Mouse (Mus musculus): ENCODE results near the gene Ddb1. TPM values are rescaled to one million over a fixed set of nuclear protein-coding genes. Genes with fewer than 3 reads are reported as not detected.
A peak's percentile ranks its signal among the peaks of the same experiment; 100 is the strongest.
"Not testable (repeated sequence)": the region's sequence is repeated elsewhere in the genome, so short reads cannot be mapped to it uniquely, and the experiment has no call there.

The Ddb1 gene
- 219 and 240 TPM in 2 replicates for polyA plus RNA-seq (2014; fragmentation: Nextera tagmentation; extraction: Ambion mirVana)

- Histone ChIP-seq H3K27ac (peak within 1 kb of the TSS; percentile 94), H3K4me3 (replicated peaks; ENCODE audit: low read length) (peak within 1 kb of the TSS; percentile 97), H3K4me1 (replicated peaks; ENCODE audit: control insufficient read depth, insufficient read depth, low read length) (peaks cover 29% of the 10 kb centered on the region), H3K9me3 (ENCODE audit: control insufficient read depth, low read length) (no peaks in the 10 kb centered on the region), H3K9ac (peak within 1 kb of the TSS; percentile 94), H3K27me3 (ENCODE audit: control insufficient read depth, insufficient read depth, low read length) (no peaks in the 10 kb centered on the region), H3K36me3 (replicated peaks; ENCODE audit: control insufficient read depth, insufficient read depth) (peaks cover 38% of the 10 kb centered on the region), H3K4me2 (replicated peaks) (peak within 1 kb of the TSS; percentile 72)
- peak; percentile 97 for ATAC-seq (ENCODE audit: low FRiP score)
- peak; percentile 99 for DNase-seq (ENCODE audit: low spot score)
- WGBS: under 1% methylated on average over 48 of the region's 49 CpGs
Measured at GRCm38 (mm10) chr19:10605293-10605900, at the start of gene Ddb1, which contains the start of gene Tkfc. Gene Ddb1, plus strand, starts transcription at chr19:10605327. Gene Tkfc, minus strand, starts transcription at chr19:10605654.

- WGBS: 1% methylated on average over 43 of the region's 43 CpGs
- peak; percentile 98 for ATAC-seq (ENCODE audit: low FRiP score)
- H3K27ac ChIP-seq: peak within 1 kb of the TSS; percentile 91
Measured at GRCm38 (mm10) chr19:10555624-10556510, 49.3 kb upstream of the Ddb1 start, which contains the start of gene Tmem216. Gene Tmem216, minus strand, starts transcription at chr19:10556238.

DNA sequence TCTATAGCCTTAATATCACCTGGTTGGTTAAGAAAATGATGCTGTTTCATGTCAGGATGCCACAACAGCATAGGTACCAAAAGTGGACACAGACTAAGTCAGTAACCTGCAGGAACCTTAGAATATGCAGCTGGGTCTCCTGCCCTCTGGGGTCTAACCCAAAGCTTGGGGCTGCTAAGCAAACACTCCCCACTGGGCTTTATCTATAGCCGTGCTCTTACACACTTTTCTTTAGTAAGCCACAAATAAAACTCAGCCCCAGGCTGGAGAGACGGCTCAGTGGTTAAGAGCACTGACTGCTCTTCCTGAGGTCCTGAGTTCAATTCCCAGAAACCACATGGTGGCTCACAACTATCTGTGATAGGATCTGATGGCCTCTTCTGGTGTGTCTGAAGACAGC, 48.1 kb upstream of the Ddb1 start:
- Histone ChIP-seq H3K4me2 (replicated peaks) (0 out of 2 replicates have a peak overlapping the region, but pooled peaks have one; percentile 71), H3K36me3 (replicated peaks; ENCODE audit: control insufficient read depth, insufficient read depth) (peaks cover 15% of the 10 kb centered on the region), H3K9me3 (ENCODE audit: control insufficient read depth, low read length) (no peaks in the 10 kb centered on the region), H3K27me3 (ENCODE audit: control insufficient read depth, insufficient read depth, low read length) (no peaks in the 10 kb centered on the region), H3K9ac (peak overlapping the region; percentile 84; the same call in 1 of the 2 replicates), H3K27ac (no peak overlapping the region), H3K4me1 (replicated peaks; ENCODE audit: control insufficient read depth, insufficient read depth, low read length) (peaks cover 21% of the 10 kb centered on the region), H3K4me3 (replicated peaks; ENCODE audit: low read length) (no peak overlapping the region)
- 62% methylated on average over 2 of the region's 2 CpGs for WGBS
- ATAC-seq (ENCODE audit: low FRiP score) (no peak), DNase-seq (ENCODE audit: low spot score) (no peak)

More at GRCm38 (mm10) chr19:10555624-10556510, 49.3 kb upstream of the Ddb1 start, which contains the start of gene Tmem216:
- Histone ChIP-seq H3K9ac (peak within 1 kb of the TSS; percentile 84), H3K4me2 (replicated peaks) (peak within 1 kb of the TSS; percentile 71), H3K9me3 (ENCODE audit: control insufficient read depth, low read length) (no peaks in the 10 kb centered on the region), H3K27me3 (ENCODE audit: control insufficient read depth, insufficient read depth, low read length) (no peaks in the 10 kb centered on the region), H3K4me1 (replicated peaks; ENCODE audit: control insufficient read depth, insufficient read depth, low read length) (peaks cover 21% of the 10 kb centered on the region), H3K36me3 (replicated peaks; ENCODE audit: control insufficient read depth, insufficient read depth) (peaks cover 26% of the 10 kb centered on the region), H3K4me3 (replicated peaks; ENCODE audit: low read length) (peak within 1 kb of the TSS; percentile 62)
- peak; percentile 85 for DNase-seq (ENCODE audit: low spot score)

GRCm38 (mm10) chr19:10557430-10557829, 47.7 kb upstream of the Ddb1 start:
- 76% methylated on average over 2 of the region's 2 CpGs for WGBS
- H3K9me3 ChIP-seq (ENCODE audit: control insufficient read depth, low read length): no peaks in the 10 kb centered on the region

DNA sequence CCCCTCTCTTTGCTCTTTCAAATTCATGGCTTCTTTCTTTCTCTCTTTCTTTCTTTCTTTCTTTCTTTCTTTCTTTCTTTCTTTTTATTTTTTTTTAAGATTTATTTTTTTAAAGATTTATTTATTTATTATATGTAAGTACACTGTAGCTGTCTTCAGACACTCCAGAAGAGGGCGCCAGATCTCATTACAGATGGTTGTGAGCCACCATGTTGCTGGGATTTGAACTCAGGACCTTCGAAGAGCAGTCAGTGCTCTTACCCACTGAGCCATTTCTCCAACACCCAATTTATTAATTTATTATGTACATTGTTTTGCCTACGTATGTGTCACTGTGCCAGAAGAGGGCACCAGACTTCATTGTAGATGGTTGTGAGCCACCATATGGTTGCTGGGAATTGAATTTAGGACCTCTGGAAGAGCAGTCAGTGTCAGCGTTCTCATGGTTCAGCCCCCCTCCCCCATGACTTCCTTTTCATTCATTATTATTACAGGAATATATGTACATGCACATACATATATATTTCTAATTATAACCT, 47.2 kb upstream of the Ddb1 start:
- not testable (repeated sequence) for H3K27ac ChIP-seq; ATAC-seq (ENCODE audit: low FRiP score); H3K9ac ChIP-seq; H3K9me3 ChIP-seq (ENCODE audit: control insufficient read depth, low read length); H3K4me3 ChIP-seq (replicated peaks; ENCODE audit: low read length); DNase-seq (ENCODE audit: low spot score); H3K36me3 ChIP-seq (replicated peaks; ENCODE audit: control insufficient read depth, insufficient read depth); H3K27me3 ChIP-seq (ENCODE audit: control insufficient read depth, insufficient read depth, low read length); H3K4me2 ChIP-seq (replicated peaks)
- peaks cover 21% of the 10 kb centered on the region for H3K4me1 ChIP-seq (replicated peaks; ENCODE audit: control insufficient read depth, insufficient read depth, low read length)
- 72% methylated on average over 4 of the region's 4 CpGs for WGBS

More at GRCm38 (mm10) chr19:10557430-10557829, 47.7 kb upstream of the Ddb1 start:
- peaks cover 21% of the 10 kb centered on the region for H3K4me1 ChIP-seq (replicated peaks; ENCODE audit: control insufficient read depth, insufficient read depth, low read length)
- DNase-seq (ENCODE audit: low spot score) (no peak), ATAC-seq (ENCODE audit: low FRiP score) (no peak)
- no peak overlapping the region for H3K9ac ChIP-seq
- H3K27ac ChIP-seq: no peak overlapping the region
- peaks cover 11% of the 10 kb centered on the region for H3K36me3 ChIP-seq (replicated peaks; ENCODE audit: control insufficient read depth, insufficient read depth)
- H3K4me3 ChIP-seq (replicated peaks; ENCODE audit: low read length): no peak overlapping the region
- H3K4me2 ChIP-seq (replicated peaks): no peak overlapping the region
- H3K27me3 ChIP-seq (ENCODE audit: control insufficient read depth, insufficient read depth, low read length): no peaks in the 10 kb centered on the region

DNA sequence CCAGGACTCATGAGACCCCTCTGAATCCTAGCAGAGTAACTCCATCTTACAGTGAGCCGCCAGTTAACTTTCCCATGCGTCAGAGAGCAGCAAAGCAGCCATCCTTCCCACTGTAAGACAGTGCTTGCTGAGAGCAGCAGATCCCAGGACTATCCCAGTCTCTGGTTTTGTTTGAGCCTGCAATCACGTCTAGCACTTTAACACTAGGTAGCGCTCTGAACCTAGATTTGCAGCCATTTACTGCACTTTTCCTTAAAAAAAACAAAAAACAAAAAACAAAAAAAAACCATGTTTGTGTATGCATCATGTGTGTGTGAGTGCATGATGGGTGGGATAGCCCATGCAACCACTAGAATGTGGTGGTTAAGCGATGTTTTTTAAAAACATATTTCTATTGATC, 45.0 kb upstream of the Ddb1 start:
- 35% methylated on average over 5 of the region's 5 CpGs for WGBS
- H3K9ac ChIP-seq: no peak overlapping the region
- H3K27ac ChIP-seq: no peak overlapping the region
- no peaks in the 10 kb centered on the region for H3K27me3 ChIP-seq (ENCODE audit: control insufficient read depth, insufficient read depth, low read length)
- no peak overlapping the region for H3K4me3 ChIP-seq (replicated peaks; ENCODE audit: low read length)
- H3K9me3 ChIP-seq (ENCODE audit: control insufficient read depth, low read length): no peaks in the 10 kb centered on the region
- H3K4me2 ChIP-seq (replicated peaks): no peak overlapping the region
- H3K4me1 ChIP-seq (replicated peaks; ENCODE audit: control insufficient read depth, insufficient read depth, low read length): peaks cover 13% of the 10 kb centered on the region
- H3K36me3 ChIP-seq (replicated peaks; ENCODE audit: control insufficient read depth, insufficient read depth): no peaks in the 10 kb centered on the region
- ATAC-seq (ENCODE audit: low FRiP score): no peak
- peak; percentile 45 for DNase-seq (ENCODE audit: low spot score)

- H3K9ac ChIP-seq: no peak overlapping the region
- H3K4me2 ChIP-seq (replicated peaks): no peak overlapping the region
- WGBS: 69% methylated on average over 6 of the region's 6 CpGs
- H3K36me3 ChIP-seq (replicated peaks; ENCODE audit: control insufficient read depth, insufficient read depth): no peaks in the 10 kb centered on the region
- no peaks in the 10 kb centered on the region for H3K9me3 ChIP-seq (ENCODE audit: control insufficient read depth, low read length)
- H3K4me3 ChIP-seq (replicated peaks; ENCODE audit: low read length): no peak overlapping the region
- H3K4me1 ChIP-seq (replicated peaks; ENCODE audit: control insufficient read depth, insufficient read depth, low read length): peaks cover 3% of the 10 kb centered on the region; the same call in 1 of the 2 replicates
- no peak for DNase-seq (ENCODE audit: low spot score)
- ATAC-seq (ENCODE audit: low FRiP score): no peak
- H3K27ac ChIP-seq: no peak overlapping the region
- H3K27me3 ChIP-seq (ENCODE audit: control insufficient read depth, insufficient read depth, low read length): no peaks in the 10 kb centered on the region
Measured at GRCm38 (mm10) chr19:10561558-10562314, 43.4 kb upstream of the Ddb1 start.

- 67% methylated on average over 5 of the region's 5 CpGs for WGBS
Measured at GRCm38 (mm10) chr19:10562351-10562750, 42.8 kb upstream of the Ddb1 start.

More at GRCm38 (mm10) chr19:10562351-10562750, 42.8 kb upstream of the Ddb1 start:
- H3K4me3 ChIP-seq (replicated peaks; ENCODE audit: low read length): no peak overlapping the region
- no peak overlapping the region for H3K4me2 ChIP-seq (replicated peaks)
- no peak overlapping the region for H3K9ac ChIP-seq
- no peaks in the 10 kb centered on the region for H3K27me3 ChIP-seq (ENCODE audit: control insufficient read depth, insufficient read depth, low read length)
- no peaks in the 10 kb centered on the region for H3K4me1 ChIP-seq (replicated peaks; ENCODE audit: control insufficient read depth, insufficient read depth, low read length)
- ATAC-seq (ENCODE audit: low FRiP score) (no peak), DNase-seq (ENCODE audit: low spot score) (no peak)
- no peaks in the 10 kb centered on the region for H3K36me3 ChIP-seq (replicated peaks; ENCODE audit: control insufficient read depth, insufficient read depth)
- no peaks in the 10 kb centered on the region for H3K9me3 ChIP-seq (ENCODE audit: control insufficient read depth, low read length)
- no peak overlapping the region for H3K27ac ChIP-seq
